Mouse (Mus musculus): ENCODE measurements at regions not wholly inside any gene's neighbourhood (a gene's known extent, or its start where the extent isn't known, plus 50 kb on each side); places are given as distances from the start of the nearest gene placed in this dataset.

- peak; percentile 61 for DNase-seq (ENCODE audit: low spot score)
Measured at GRCm38 (mm10) chr13:42244240-42245086, 56.8 kb upstream of the Edn1 start.

DNA sequence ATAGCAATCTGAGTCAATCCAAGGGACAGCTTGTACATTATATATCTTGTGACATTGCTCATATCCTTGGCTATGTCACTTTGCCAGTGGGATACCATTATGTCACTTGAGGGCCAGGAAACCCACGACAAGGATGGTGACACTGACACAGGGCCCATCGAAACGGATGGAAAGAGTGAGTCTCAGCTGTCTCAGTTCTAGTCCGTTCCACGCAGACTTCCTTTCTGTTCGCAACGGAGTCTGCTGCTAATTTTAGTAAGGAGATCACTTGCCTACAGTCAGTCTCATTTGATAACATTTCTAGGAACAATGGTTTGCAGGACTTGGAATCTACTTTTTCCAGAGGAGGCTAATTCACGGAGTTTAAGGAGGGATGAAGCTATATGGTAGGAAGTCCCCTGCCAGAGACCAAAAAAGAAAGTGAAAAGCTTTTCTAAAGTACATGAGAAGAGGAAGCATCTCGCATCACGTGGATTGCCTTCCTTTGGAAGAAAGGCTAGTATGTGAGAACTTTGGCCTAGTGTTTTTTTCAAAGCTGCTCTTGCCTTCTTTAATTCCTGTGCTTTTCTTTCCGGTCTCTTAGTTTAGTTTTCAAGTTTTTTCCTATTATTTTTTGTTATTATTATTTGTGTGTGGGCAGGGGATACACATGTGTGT lies 55.4 kb upstream of the Edn1 start:
- DNase-seq (ENCODE audit: low spot score): no peak

Measured in MN1 (cell line).